Mouse (Mus musculus): Measurements from ENCODE around the gene Mettl8. TPM values are rescaled to one million over a fixed set of nuclear protein-coding genes. Genes with fewer than 3 reads are reported as not detected.

Gene Mettl8
- polyA plus RNA-seq, 1 experiment from 2014 or later, result 13.8 TPM

DNA sequence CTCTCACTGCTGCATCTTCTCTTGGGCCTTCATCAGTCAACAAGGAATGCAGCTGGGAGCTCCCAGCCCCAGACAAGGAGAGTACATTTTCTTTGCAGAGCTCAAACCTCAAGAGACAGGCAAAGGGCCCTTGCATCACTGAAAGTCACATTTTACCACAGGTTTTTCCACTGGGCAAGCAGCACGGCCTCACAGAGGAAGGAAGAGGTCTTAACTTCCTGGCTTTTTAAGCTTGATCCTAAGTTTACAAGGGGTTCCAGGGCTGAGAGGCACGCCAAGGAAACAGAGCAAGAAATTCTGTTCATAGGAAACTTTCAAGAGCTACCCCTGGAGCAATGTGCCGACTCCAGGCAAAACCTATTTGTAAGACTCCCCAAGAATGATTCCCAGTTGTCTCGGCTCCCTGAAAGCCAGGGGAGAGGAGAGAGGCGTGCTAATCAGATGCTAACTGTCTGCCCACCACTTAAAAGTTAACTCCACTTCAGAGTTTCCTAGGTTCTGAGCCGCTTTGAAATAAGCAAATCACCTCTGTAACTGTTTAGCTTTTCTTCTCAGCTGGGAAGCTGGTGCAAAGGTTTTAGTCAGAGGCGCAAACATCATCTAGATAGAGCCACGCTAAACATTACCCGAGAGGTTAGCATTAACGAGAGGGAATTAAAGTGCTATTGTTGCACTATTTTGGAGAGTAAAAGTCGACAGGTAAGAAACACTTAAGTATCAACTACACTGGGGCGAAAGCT, 29.6 kb downstream of the Mettl8 start:
- 40% methylated on average over 12 of the region's 12 CpGs for WGBS

DNA sequence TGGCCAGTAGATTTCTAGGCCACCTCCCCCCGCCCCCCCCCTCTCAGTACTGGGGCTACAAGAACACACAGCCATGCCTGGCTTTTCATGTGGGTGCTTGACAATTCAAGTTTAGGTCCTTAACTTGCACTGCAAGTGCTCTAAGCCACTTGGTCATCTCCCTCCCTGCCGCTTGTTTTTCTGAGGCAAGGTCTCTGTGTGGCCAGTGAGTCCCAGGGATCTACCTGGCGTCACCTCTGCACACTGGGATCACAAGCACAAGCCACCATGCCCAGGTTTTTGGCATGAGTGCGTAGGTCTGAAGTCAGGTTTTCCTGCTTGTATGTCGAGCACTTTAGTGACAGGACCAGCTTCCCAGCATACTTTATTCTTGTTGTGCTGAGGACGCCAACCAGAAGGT, 31.4 kb downstream of the Mettl8 start:
- Histone ChIP-seq H3K9ac (ENCODE audit: low read depth, low read length) (no peak overlapping the region), H3K4me3 (ENCODE audit: low read length) (no peak overlapping the region), H3K9me3 (ENCODE audit: control insufficient read depth, low read length) (no peaks in the 10 kb centered on the region), H3K4me1 (ENCODE audit: control insufficient read depth, insufficient read depth, low read length) (peaks cover 4% of the 10 kb centered on the region; the same call in 1 of the 2 replicates), H3K36me3 (ENCODE audit: control insufficient read depth, insufficient read depth, low read length) (no peaks in the 10 kb centered on the region), H3K27ac (ENCODE audit: low read length) (no peak overlapping the region), H3K27me3 (replicated peaks; ENCODE audit: control insufficient read depth, insufficient read depth, low read length) (no peaks in the 10 kb centered on the region), H3K4me2 (ENCODE audit: low read depth, low read length) (no peak overlapping the region)
- ATAC-seq, result no peak
- 90% methylated on average over 6 of the region's 6 CpGs for WGBS

More for the DNA sequence above, 29.6 kb downstream of the Mettl8 start:
- no peak overlapping the region for H3K4me2 ChIP-seq (ENCODE audit: low read depth, low read length)
- no peak overlapping the region for H3K4me3 ChIP-seq (ENCODE audit: low read length)
- no peaks in the 10 kb centered on the region for H3K27me3 ChIP-seq (replicated peaks; ENCODE audit: control insufficient read depth, insufficient read depth, low read length)
- no peaks in the 10 kb centered on the region for H3K9me3 ChIP-seq (ENCODE audit: control insufficient read depth, low read length)
- H3K27ac ChIP-seq (ENCODE audit: low read length), result no peak overlapping the region
- H3K4me1 ChIP-seq (ENCODE audit: control insufficient read depth, insufficient read depth, low read length), result peaks cover 4% of the 10 kb centered on the region; the same call in 1 of the 2 replicates
- H3K36me3 ChIP-seq (ENCODE audit: control insufficient read depth, insufficient read depth, low read length), result no peaks in the 10 kb centered on the region
- no peak overlapping the region for H3K9ac ChIP-seq (ENCODE audit: low read depth, low read length)
- no peak for ATAC-seq

DNA sequence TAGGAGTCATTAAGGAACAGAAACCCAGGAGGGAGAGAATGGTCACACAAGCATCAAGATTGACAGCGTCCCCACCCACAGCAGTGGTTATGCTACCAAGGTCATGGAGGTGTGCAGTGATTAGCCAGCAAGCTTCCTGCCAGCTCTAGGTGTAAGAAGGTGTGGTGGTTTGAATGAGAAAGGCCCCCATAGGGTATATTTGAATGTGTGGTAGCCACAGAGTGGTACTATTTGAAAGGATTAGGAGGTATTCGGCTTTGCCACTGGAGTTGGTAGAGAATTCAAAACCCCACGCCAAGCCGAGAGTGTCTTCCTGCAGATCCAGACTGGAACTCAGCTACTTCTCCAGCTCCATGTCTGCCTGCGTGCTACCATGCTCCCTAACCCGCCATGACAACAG, 32.4 kb downstream of the Mettl8 start:
- 95% methylated on average over 6 of the region's 6 CpGs for WGBS
- Histone ChIP-seq H3K36me3 (ENCODE audit: control insufficient read depth, insufficient read depth, low read length) (no peaks in the 10 kb centered on the region), H3K9me3 (ENCODE audit: control insufficient read depth, low read length) (no peaks in the 10 kb centered on the region), H3K4me2 (ENCODE audit: low read depth, low read length) (no peak overlapping the region), H3K4me1 (ENCODE audit: control insufficient read depth, insufficient read depth, low read length) (peaks cover 4% of the 10 kb centered on the region; the same call in 1 of the 2 replicates), H3K27me3 (replicated peaks; ENCODE audit: control insufficient read depth, insufficient read depth, low read length) (no peaks in the 10 kb centered on the region), H3K9ac (ENCODE audit: low read depth, low read length) (no peak overlapping the region), H3K4me3 (ENCODE audit: low read length) (no peak overlapping the region), H3K27ac (ENCODE audit: low read length) (no peak overlapping the region)
- ATAC-seq, result no peak

DNA sequence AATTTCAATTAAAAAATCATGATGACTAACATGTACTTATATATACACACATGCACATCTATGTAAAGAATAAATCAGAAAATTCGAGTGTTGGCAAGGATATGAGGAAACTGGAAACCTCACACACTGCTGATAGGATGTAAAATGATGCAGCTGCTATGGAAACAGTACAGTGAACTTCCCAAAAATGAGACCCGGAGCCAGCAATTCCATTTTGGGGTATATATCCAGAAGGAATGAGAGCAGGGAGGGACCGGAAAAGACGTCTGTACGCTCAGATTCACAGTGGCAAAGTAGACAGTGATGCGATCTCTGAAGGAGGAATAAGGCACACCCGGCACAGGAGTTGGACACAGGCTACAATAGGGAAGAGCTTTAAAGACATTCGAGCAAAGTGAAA, 34.7 kb downstream of the Mettl8 start:
- Histone ChIP-seq H3K27me3 (replicated peaks; ENCODE audit: control insufficient read depth, insufficient read depth, low read length) (no peaks in the 10 kb centered on the region), H3K4me2 (ENCODE audit: low read depth, low read length) (no peak overlapping the region), H3K4me3 (ENCODE audit: low read length) (no peak overlapping the region), H3K4me1 (ENCODE audit: control insufficient read depth, insufficient read depth, low read length) (peaks cover under 1% of the 10 kb centered on the region; the same call in 1 of the 2 replicates), H3K9me3 (ENCODE audit: control insufficient read depth, low read length) (no peaks in the 10 kb centered on the region), H3K9ac (ENCODE audit: low read depth, low read length) (no peak overlapping the region), H3K27ac (ENCODE audit: low read length) (no peak overlapping the region), H3K36me3 (ENCODE audit: control insufficient read depth, insufficient read depth, low read length) (no peaks in the 10 kb centered on the region)
- ATAC-seq, result no peak
- WGBS, result 78% methylated on average over 8 of the region's 8 CpGs

DNA sequence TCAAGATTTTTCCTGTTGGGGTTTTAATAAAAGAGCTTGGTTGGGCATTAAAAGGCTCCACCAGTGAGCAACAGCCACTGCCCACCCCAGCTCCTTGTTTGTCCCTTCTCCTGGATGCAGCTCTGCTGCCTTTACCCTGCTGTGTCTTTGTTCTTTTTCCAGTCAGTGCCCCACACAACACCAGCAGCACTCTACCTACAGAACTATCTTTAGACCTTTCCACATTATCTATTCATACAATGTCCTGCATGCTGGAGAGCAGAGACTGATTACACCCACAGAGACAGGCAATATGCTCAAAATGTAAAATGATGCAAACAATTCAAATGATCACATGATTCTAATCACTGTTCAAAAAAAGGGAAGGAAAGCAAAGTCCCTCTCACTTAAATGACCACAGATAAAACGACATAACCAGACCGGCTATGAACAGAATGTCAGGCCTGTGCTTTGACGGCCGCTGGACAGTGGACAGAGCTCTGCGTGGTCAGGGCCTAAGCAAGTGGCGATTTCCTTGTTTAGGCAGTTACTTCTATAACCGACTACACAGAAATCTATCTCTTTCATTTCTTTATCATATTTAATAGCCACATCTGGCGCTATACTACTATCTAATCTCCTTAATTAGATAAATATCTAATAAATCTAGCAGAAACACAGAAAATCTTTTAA, 35.5 kb downstream of the Mettl8 start:
- ATAC-seq, result no peak
- H3K4me2 ChIP-seq (ENCODE audit: low read depth, low read length), result no peak overlapping the region
- no peaks in the 10 kb centered on the region for H3K9me3 ChIP-seq (ENCODE audit: control insufficient read depth, low read length)
- H3K36me3 ChIP-seq (ENCODE audit: control insufficient read depth, insufficient read depth, low read length), result no peaks in the 10 kb centered on the region
- H3K9ac ChIP-seq (ENCODE audit: low read depth, low read length), result no peak overlapping the region
- 70% methylated on average over 8 of the region's 8 CpGs for WGBS
- H3K4me1 ChIP-seq (ENCODE audit: control insufficient read depth, insufficient read depth, low read length), result no peaks in the 10 kb centered on the region
- H3K27ac ChIP-seq (ENCODE audit: low read length), result no peak overlapping the region
- no peak overlapping the region for H3K4me3 ChIP-seq (ENCODE audit: low read length)
- H3K27me3 ChIP-seq (replicated peaks; ENCODE audit: control insufficient read depth, insufficient read depth, low read length), result no peaks in the 10 kb centered on the region

DNA sequence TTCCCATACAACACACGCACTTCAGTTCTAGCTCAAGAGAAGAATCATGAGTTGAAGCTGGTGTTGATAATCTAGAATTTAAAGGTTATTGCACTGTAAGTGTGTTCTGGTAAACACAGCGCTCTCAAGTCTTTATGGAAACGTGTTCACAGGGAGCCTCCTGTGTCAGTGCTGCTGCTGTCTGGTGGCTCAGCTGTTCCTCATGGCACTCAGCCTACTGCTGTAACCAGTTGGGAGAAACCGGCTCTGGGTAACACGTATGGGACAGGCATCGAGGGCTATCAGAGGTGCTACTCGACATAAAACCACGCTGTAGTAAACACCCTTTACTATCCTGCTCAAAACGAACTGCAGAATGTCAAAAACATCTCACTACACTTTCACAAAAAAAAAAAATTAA, 36.1 kb downstream of the Mettl8 start:
- Histone ChIP-seq H3K4me3 (ENCODE audit: low read length) (no peak overlapping the region), H3K27ac (ENCODE audit: low read length) (no peak overlapping the region), H3K4me1 (ENCODE audit: control insufficient read depth, insufficient read depth, low read length) (no peaks in the 10 kb centered on the region), H3K36me3 (ENCODE audit: control insufficient read depth, insufficient read depth, low read length) (no peaks in the 10 kb centered on the region), H3K9me3 (ENCODE audit: control insufficient read depth, low read length) (no peaks in the 10 kb centered on the region), H3K9ac (ENCODE audit: low read depth, low read length) (no peak overlapping the region), H3K27me3 (replicated peaks; ENCODE audit: control insufficient read depth, insufficient read depth, low read length) (no peaks in the 10 kb centered on the region), H3K4me2 (ENCODE audit: low read depth, low read length) (no peak overlapping the region)
- WGBS, result 69% methylated on average over 9 of the region's 9 CpGs
- no peak for ATAC-seq

DNA sequence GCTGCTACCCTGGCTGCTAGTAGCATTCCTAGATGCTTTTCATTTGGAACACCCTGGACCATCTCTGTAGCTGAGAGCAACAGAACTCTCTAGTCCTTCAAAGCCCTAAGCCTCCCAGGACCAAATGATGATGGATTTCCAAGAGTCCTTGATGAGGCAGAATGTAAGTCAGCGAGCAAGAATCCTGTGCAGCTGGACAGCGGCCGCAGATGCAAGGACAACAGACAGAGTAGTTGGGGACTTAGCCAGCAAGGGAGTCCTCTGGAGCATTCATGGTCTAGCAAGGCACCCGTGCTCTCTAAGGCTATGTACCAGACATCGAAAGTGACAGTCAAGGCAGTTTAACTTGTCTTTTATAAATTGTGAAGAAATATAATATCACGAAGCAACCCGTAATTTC, 41.9 kb downstream of the Mettl8 start:
- no peaks in the 10 kb centered on the region for H3K4me1 ChIP-seq (ENCODE audit: control insufficient read depth, insufficient read depth, low read length)
- WGBS, result 90% methylated on average over 7 of the region's 7 CpGs
- no peaks in the 10 kb centered on the region for H3K36me3 ChIP-seq (ENCODE audit: control insufficient read depth, insufficient read depth, low read length)
- H3K9me3 ChIP-seq (ENCODE audit: control insufficient read depth, low read length), result no peaks in the 10 kb centered on the region
- no peak overlapping the region for H3K9ac ChIP-seq (ENCODE audit: low read depth, low read length)
- no peak overlapping the region for H3K4me3 ChIP-seq (ENCODE audit: low read length)
- ATAC-seq, result no peak
- no peak overlapping the region for H3K4me2 ChIP-seq (ENCODE audit: low read depth, low read length)
- H3K27ac ChIP-seq (ENCODE audit: low read length), result no peak overlapping the region
- no peaks in the 10 kb centered on the region for H3K27me3 ChIP-seq (replicated peaks; ENCODE audit: control insufficient read depth, insufficient read depth, low read length)

DNA sequence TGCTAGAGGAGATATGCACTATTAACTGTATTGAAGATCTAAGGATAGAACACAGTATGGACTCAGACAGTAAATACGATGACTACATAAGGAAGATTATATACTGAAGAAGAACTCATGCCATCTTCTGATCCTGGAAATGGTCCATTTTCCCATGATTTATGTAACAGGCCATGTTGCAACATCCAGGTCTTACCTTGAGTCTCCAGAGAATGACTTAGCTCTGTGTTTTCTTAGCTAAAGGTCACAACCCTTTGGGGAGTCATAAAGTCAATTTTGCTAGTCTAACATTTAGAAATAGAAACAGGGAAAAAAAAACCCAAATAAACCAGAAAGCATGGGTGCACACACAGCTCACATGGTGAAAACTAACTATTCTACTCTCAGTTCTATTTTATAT, 43.6 kb downstream of the Mettl8 start:
- no peak overlapping the region for H3K4me3 ChIP-seq (ENCODE audit: low read length)
- ATAC-seq, result no peak
- H3K27ac ChIP-seq (ENCODE audit: low read length), result no peak overlapping the region
- H3K36me3 ChIP-seq (ENCODE audit: control insufficient read depth, insufficient read depth, low read length), result no peaks in the 10 kb centered on the region
- no peaks in the 10 kb centered on the region for H3K4me1 ChIP-seq (ENCODE audit: control insufficient read depth, insufficient read depth, low read length)
- WGBS, result 93% methylated on average over 1 of the region's 1 CpGs
- H3K27me3 ChIP-seq (replicated peaks; ENCODE audit: control insufficient read depth, insufficient read depth, low read length), result no peaks in the 10 kb centered on the region
- H3K9ac ChIP-seq (ENCODE audit: low read depth, low read length), result no peak overlapping the region
- no peaks in the 10 kb centered on the region for H3K9me3 ChIP-seq (ENCODE audit: control insufficient read depth, low read length)
- no peak overlapping the region for H3K4me2 ChIP-seq (ENCODE audit: low read depth, low read length)

DNA sequence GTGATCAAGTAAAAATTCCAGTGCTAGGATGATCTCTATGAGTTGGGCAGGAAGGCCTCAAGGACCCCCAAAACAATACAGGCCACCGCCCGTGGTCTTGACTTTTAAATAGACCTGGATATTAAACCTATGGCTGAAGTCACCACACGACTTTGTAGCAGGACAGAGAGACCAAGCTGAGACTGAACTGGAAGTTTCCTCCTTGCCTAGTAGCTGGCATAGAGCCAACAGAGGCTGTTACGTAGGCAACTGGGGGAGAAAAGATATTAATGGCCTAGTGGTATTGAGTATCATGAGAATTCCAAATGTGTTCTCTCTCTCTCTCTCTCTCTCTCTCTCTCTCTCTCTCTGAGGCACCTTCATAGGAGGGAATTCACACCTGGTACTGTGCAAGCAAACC, 51.0 kb downstream of the Mettl8 start:
- ATAC-seq, result no peak
- WGBS, result 59% methylated on average over 4 of the region's 4 CpGs

More for the DNA sequence above, 51.0 kb downstream of the Mettl8 start:
- Histone ChIP-seq H3K27ac (ENCODE audit: low read length) (no peak overlapping the region), H3K9ac (ENCODE audit: low read depth, low read length) (no peak overlapping the region), H3K4me2 (ENCODE audit: low read depth, low read length) (no peak overlapping the region), H3K36me3 (ENCODE audit: control insufficient read depth, insufficient read depth, low read length) (no peaks in the 10 kb centered on the region), H3K9me3 (ENCODE audit: control insufficient read depth, low read length) (no peaks in the 10 kb centered on the region), H3K4me3 (ENCODE audit: low read length) (no peak overlapping the region), H3K27me3 (replicated peaks; ENCODE audit: control insufficient read depth, insufficient read depth, low read length) (no peaks in the 10 kb centered on the region), H3K4me1 (ENCODE audit: control insufficient read depth, insufficient read depth, low read length) (no peaks in the 10 kb centered on the region)

Measured in intestine, embryonic 16.5 days (tissue).